Mouse (Mus musculus) intestine, embryonic 14.5 days (tissue): ENCODE results near the gene Slc35f2. TPM values are rescaled to one million over a fixed set of nuclear protein-coding genes. Genes with fewer than 3 reads are reported as not detected.

Experiments
- ATAC-seq: fragments of 200-750 bp; cut with Nextera tagmentation; replicated peaks from 2 replicates; pipeline ENCODE4 v1.8.0; 2017; ENCODE audit warnings: low read depth, moderate number of reproducible peaks, moderate TSS enrichment, moderate library complexity; ENCODE audit not compliant: low FRiP score, low TSS enrichment
- DNase-seq: peaks from one replicate; pipeline ENCODE4 v3.0.0-alpha.2; 2018; ENCODE audit warnings: low spot score
- H3K27ac ChIP-seq: fragments of 300-500 bp; sonication (generic); 2 replicates; pipeline ENCODE4 v1.5.1; 2014; ENCODE audit warnings: low read depth, mild to moderate bottlenecking, control low read depth
- H3K27me3 ChIP-seq: fragments of 300-500 bp; sonication (generic); replicated peaks from 2 replicates; pipeline ENCODE4 v1.6.1; 2014; ENCODE audit warnings: low read length, control low read depth; ENCODE audit not compliant: control insufficient read depth, insufficient read depth
- H3K36me3 ChIP-seq: fragments of 300-500 bp; sonication (generic); 2 replicates; pipeline ENCODE4 v1.6.1; 2014; ENCODE audit warnings: low read length, control low read depth; ENCODE audit not compliant: control insufficient read depth, insufficient read depth
- H3K4me1 ChIP-seq: fragments of 300-500 bp; sonication (generic); replicated peaks from 2 replicates; pipeline ENCODE4 v1.6.1; 2014; ENCODE audit warnings: low read length, control low read depth, mixed read lengths; ENCODE audit not compliant: control insufficient read depth, insufficient read depth
- H3K4me2 ChIP-seq: fragments of 300-500 bp; sonication (generic); 2 replicates; pipeline ENCODE4 v1.6.1; 2014; ENCODE audit warnings: low read length
- H3K4me3 ChIP-seq: fragments of 300-500 bp; sonication (generic); 2 replicates; pipeline ENCODE4 v1.5.1; 2014; ENCODE audit warnings: low read depth, low read length, control low read depth, mixed read lengths
- H3K9ac ChIP-seq: fragments of 300-500 bp; sonication (generic); 2 replicates; pipeline ENCODE4 v1.6.1; 2014; ENCODE audit warnings: mild to moderate bottlenecking, low read length
- H3K9me3 ChIP-seq: fragments of 300-500 bp; sonication (generic); 2 replicates; pipeline ENCODE4 v1.6.1; 2016; ENCODE audit warnings: low read length, control low read depth; ENCODE audit not compliant: control insufficient read depth
- WGBS: fragments of 180-500 bp; shearing (Covaris S2); extraction: QIAGEN DNeasy Blood & Tissue Kit; methylation state at CpG from one replicate; pipeline ENCODE4 v1.1.7; 2014; 5-methylcytosine and 5-hydroxymethylcytosine counted together
- polyA plus RNA-seq: library from polyadenylated mRNA; unstranded; fragments of >200 nt; fragmentation: Nextera tagmentation; extraction: Ambion mirVana; gene quantifications from 2 replicates; pipeline ENCODE4 v1.2.1, GENCODE M21; 2014

Gene Slc35f2
- polyA plus RNA-seq, 1 experiment from 2014 or later = 13.7 TPM

- no peak overlapping the region for H3K4me2 ChIP-seq
- ATAC-seq (no peak), DNase-seq (no peak)
- H3K9ac ChIP-seq = no peak overlapping the region
- H3K4me1 ChIP-seq = no peaks in the 10 kb centered on the region; the same call in 1 of the 2 replicates
- no peaks in the 10 kb centered on the region for H3K36me3 ChIP-seq
- H3K27ac ChIP-seq = no peak overlapping the region
- H3K4me3 ChIP-seq = no peak overlapping the region
- WGBS = 87% methylated on average over 2 of the region's 2 CpGs
- no peaks in the 10 kb centered on the region for H3K9me3 ChIP-seq
- H3K27me3 ChIP-seq = no peaks in the 10 kb centered on the region
Measured at GRCm38 (mm10) chr9:53797141-53797540, 25.8 kb downstream of the Slc35f2 start.

GRCm38 (mm10) chr9:53802921-53803320 is 31.6 kb downstream of the Slc35f2 start:
- Histone ChIP-seq H3K4me1 (no peaks in the 10 kb centered on the region), H3K36me3 (no peaks in the 10 kb centered on the region), H3K27ac (no peak overlapping the region), H3K9me3 (no peaks in the 10 kb centered on the region), H3K4me3 (no peak overlapping the region), H3K4me2 (no peak overlapping the region), H3K9ac (no peak overlapping the region), H3K27me3 (no peaks in the 10 kb centered on the region)
- no peak for ATAC-seq
- 96% methylated on average over 7 of the region's 7 CpGs for WGBS
- DNase-seq = no peak

- no peak overlapping the region for H3K4me2 ChIP-seq
- no peaks in the 10 kb centered on the region for H3K9me3 ChIP-seq
- no peaks in the 10 kb centered on the region for H3K4me1 ChIP-seq
- WGBS = 25% methylated on average over 7 of the region's 7 CpGs
- H3K9ac ChIP-seq = no peak overlapping the region
- no peaks in the 10 kb centered on the region for H3K36me3 ChIP-seq
- no peak overlapping the region for H3K4me3 ChIP-seq
- ATAC-seq = no peak
- H3K27ac ChIP-seq = no peak overlapping the region
- DNase-seq = no peak
- no peaks in the 10 kb centered on the region for H3K27me3 ChIP-seq
Measured at GRCm38 (mm10) chr9:53806496-53807086, 35.3 kb downstream of the Slc35f2 start.

- 92% methylated on average over 6 of the region's 6 CpGs for WGBS
- Histone ChIP-seq H3K36me3 (no peaks in the 10 kb centered on the region), H3K4me3 (no peak overlapping the region), H3K4me2 (no peak overlapping the region), H3K27me3 (no peaks in the 10 kb centered on the region), H3K9ac (no peak overlapping the region), H3K27ac (no peak overlapping the region), H3K4me1 (no peaks in the 10 kb centered on the region), H3K9me3 (no peaks in the 10 kb centered on the region)
- ATAC-seq (no peak), DNase-seq (no peak)
Measured at GRCm38 (mm10) chr9:53813418-53813817, 42.1 kb downstream of the Slc35f2 start.

GRCm38 (mm10) chr9:53818760-53819159 is 47.4 kb downstream of the Slc35f2 start:
- Histone ChIP-seq H3K36me3 (no peaks in the 10 kb centered on the region), H3K4me1 (peaks cover 4% of the 10 kb centered on the region; the same call in 1 of the 2 replicates), H3K9me3 (no peaks in the 10 kb centered on the region), H3K4me2 (no peak overlapping the region), H3K27me3 (no peaks in the 10 kb centered on the region), H3K9ac (no peak overlapping the region), H3K4me3 (no peak overlapping the region), H3K27ac (no peak overlapping the region)
- 39% methylated on average over 4 of the region's 4 CpGs for WGBS
- no peak for ATAC-seq
- DNase-seq = peak; percentile 70

- Histone ChIP-seq H3K4me3 (no peak overlapping the region), H3K4me2 (no peak overlapping the region), H3K9ac (no peak overlapping the region), H3K27ac (no peak overlapping the region), H3K27me3 (no peaks in the 10 kb centered on the region; the same call in 1 of the 2 replicates), H3K9me3 (no peaks in the 10 kb centered on the region), H3K36me3 (no peaks in the 10 kb centered on the region), H3K4me1 (no peaks in the 10 kb centered on the region)
- DNase-seq = peak; percentile 61
- peak; percentile 59; the same call in 1 of the 2 replicates for ATAC-seq
- 11% methylated on average over 9 of the region's 9 CpGs for WGBS
Measured at GRCm38 (mm10) chr9:53825318-53825717, 54.0 kb downstream of the Slc35f2 start.

GRCm38 (mm10) chr9:53829081-53829865 is 57.9 kb downstream of the Slc35f2 start:
- peak overlapping the region; percentile 41 for H3K4me3 ChIP-seq
- no peaks in the 10 kb centered on the region for H3K36me3 ChIP-seq
- no peaks in the 10 kb centered on the region; the same call in 1 of the 2 replicates for H3K27me3 ChIP-seq
- H3K4me1 ChIP-seq = no peaks in the 10 kb centered on the region
- 14% methylated on average over 14 of the region's 14 CpGs for WGBS
- DNase-seq = peak; percentile 71
- 0 out of 2 replicates have a peak, but pooled peaks have one; percentile 19 for ATAC-seq
- H3K27ac ChIP-seq = no peak overlapping the region
- H3K4me2 ChIP-seq = peak overlapping the region; percentile 54
- no peaks in the 10 kb centered on the region for H3K9me3 ChIP-seq
- H3K9ac ChIP-seq = peak overlapping the region; percentile 38

GRCm38 (mm10) chr9:53829866-53830209 is 58.5 kb downstream of the Slc35f2 start:
- H3K36me3 ChIP-seq = no peaks in the 10 kb centered on the region
- no peak for ATAC-seq

More at GRCm38 (mm10) chr9:53829866-53830209, 58.5 kb downstream of the Slc35f2 start:
- 13% methylated on average over 2 of the region's 2 CpGs for WGBS
- Histone ChIP-seq H3K9me3 (no peaks in the 10 kb centered on the region), H3K9ac (peak overlapping the region; percentile 38), H3K4me3 (peak overlapping the region; percentile 41), H3K27me3 (no peaks in the 10 kb centered on the region; the same call in 1 of the 2 replicates), H3K4me2 (peak overlapping the region; percentile 54), H3K27ac (no peak overlapping the region), H3K4me1 (no peaks in the 10 kb centered on the region)
- no peak for DNase-seq
